Mouse (Mus musculus): Measurements from ENCODE around the gene Umodl1.

Umodl1 gene

GRCm38 (mm10) chr17:31040421-31040820, 86.0 kb downstream of the Umodl1 start:
- DNase-seq, result no peak

- DNase-seq, result no peak
Measured at GRCm38 (mm10) chr17:31042751-31043150, 88.3 kb downstream of the Umodl1 start.

- peak; percentile 84 for DNase-seq
Measured at GRCm38 (mm10) chr17:31057151-31057890, 102.9 kb downstream of the Umodl1 start, which contains the start of gene Abcg1. Abcg1 (plus strand) TSS chr17:31057675.

- DNase-seq, result no peak
Measured at GRCm38 (mm10) chr17:31057891-31058744, 103.7 kb downstream of the Umodl1 start.

- DNase-seq, result peak; percentile 84
Measured at GRCm38 (mm10) chr17:31058745-31059085, 104.3 kb downstream of the Umodl1 start.

- DNase-seq, result no peak
Measured at GRCm38 (mm10) chr17:31060196-31060587, 105.8 kb downstream of the Umodl1 start.
